Mouse (Mus musculus) kidney, adult 2 months (tissue): ENCODE data around the gene Cdk13.

ENCODE experiments used
- CTCF ChIP-seq: fragments of 200-500 bp; conservative IDR thresholded peaks from 2 replicates; pipeline ENCODE4 v1.5.1; 2011; ENCODE audit warnings: low read depth, mild to moderate bottlenecking, control low read depth, low read length, moderate library complexity, mixed read lengths; ENCODE audit not compliant: insufficient read depth, insufficient read length
- POLR2A ChIP-seq: fragments of 200-500 bp; IDR thresholded peaks from one replicate; pipeline ENCODE4 v1.6.1; 2011; ENCODE audit warnings: low read depth, low read length, control low read depth

DNA sequence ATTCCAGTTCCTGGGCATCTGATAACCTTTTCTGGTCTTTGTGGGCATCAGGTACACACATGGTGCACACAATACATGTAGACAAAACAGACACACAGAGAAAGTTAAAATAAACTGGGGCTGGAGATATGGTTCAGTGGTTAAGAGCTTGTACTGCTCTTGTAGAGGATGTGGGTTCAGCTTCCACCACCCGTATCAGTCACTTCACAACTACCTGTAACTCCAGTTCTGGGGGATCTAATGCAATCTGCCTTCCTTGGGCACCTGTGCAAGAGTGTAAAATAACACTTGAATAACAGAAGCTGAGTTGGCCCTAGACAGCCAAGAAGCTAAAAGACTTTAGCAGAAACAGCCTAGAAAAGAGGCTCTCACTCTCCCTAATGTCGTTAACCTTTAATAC is 12.3 kb upstream of the Cdk13 start:
- TF ChIP-seq POLR2A (no peak), CTCF (no peak)
